In genomic region chr11:116624131-116624832, GRCm38 (mm10) we compare ENCODE assay signal across 8 mouse cellular contexts. TPM values are rescaled to one million over a fixed set of nuclear protein-coding genes. Genes with fewer than 3 reads are reported as not detected.
DNase-seq lines count a peak whose midpoint lies in the region; ATAC-seq lines count a peak whose summit lies in the region.

No protein-coding gene starts in this region.

- peak overlapping the region; percentile 77 for H3K27ac ChIP-seq in limb, embryonic 10.5 days
- no peak overlapping the region for H3K27ac ChIP-seq in midbrain, embryonic 11.5 days (ENCODE audit: low read depth, low read length)

- peak overlapping the region; percentile 82 for H3K4me2 ChIP-seq in midbrain, embryonic 11.5 days

- DNase-seq in CD4-positive helper T cell, adult 2 months (ENCODE audit: low read depth, low spot score), result peak; percentile 93
- DNase-seq in adipocyte (ENCODE audit: low spot score), result peak; percentile 81
- DNase-seq in heart, postnatal 14 days, result peak; percentile 86 to 88
- DNase-seq in limb, embryonic 10.5 days (ENCODE audit: low spot score), result peak; percentile 93
- DNase-seq in midbrain, embryonic 11.5 days (ENCODE audit: low spot score, missing footprints), result peak; percentile 97
- DNase-seq in spleen, postnatal 10 days (ENCODE audit: low spot score in 2 of 2), result peak; percentile 91 to 95
- DNase-seq in layer of hippocampus, postnatal 36 days, result no peak

- intact Hi-C loops in heart, postnatal 14 days (cut with DNase I), result no loop called here

- H3K4me3 ChIP-seq in limb, embryonic 10.5 days, result peak overlapping the region; percentile 78
- peak overlapping the region; percentile 57 for H3K4me3 ChIP-seq in midbrain, embryonic 11.5 days (ENCODE audit: low read depth, low read length)

- H3K9me3 ChIP-seq in limb, embryonic 10.5 days (replicated peaks), result no peaks in the 10 kb centered on the region
- H3K9me3 ChIP-seq in midbrain, embryonic 11.5 days (ENCODE audit: control insufficient read depth, low read length), result no peaks in the 10 kb centered on the region

- H3K9ac ChIP-seq in midbrain, embryonic 11.5 days (ENCODE audit: low read length), result peak overlapping the region; percentile 59

- H3K27me3 ChIP-seq in limb, embryonic 10.5 days (ENCODE audit: low read depth, poor library complexity, severe bottlenecking), result peaks cover 39% of the 10 kb centered on the region
- peaks cover 19% of the 10 kb centered on the region for H3K27me3 ChIP-seq in midbrain, embryonic 11.5 days (ENCODE audit: control insufficient read depth, insufficient read depth, low read length)

- peak; percentile 67 for ATAC-seq in erythroid progenitor cell, adult 5-6 weeks (replicated peaks; ENCODE audit: low FRiP score, poor library complexity, severe bottlenecking)
- peak; percentile 71 for ATAC-seq in midbrain, embryonic 11.5 days (ENCODE audit: low FRiP score)

- H3K36me3 ChIP-seq in limb, embryonic 10.5 days, result no peaks in the 10 kb centered on the region
- no peaks in the 10 kb centered on the region for H3K36me3 ChIP-seq in midbrain, embryonic 11.5 days (ENCODE audit: control insufficient read depth, insufficient read depth, low read length)

- peaks cover 58% of the 10 kb centered on the region for H3K4me1 ChIP-seq in limb, embryonic 10.5 days
- peaks cover 7% of the 10 kb centered on the region; the same call in 1 of the 2 replicates for H3K4me1 ChIP-seq in midbrain, embryonic 11.5 days (ENCODE audit: control insufficient read depth, insufficient read depth, low read length)

- 13% methylated on average over 42 of the region's 42 CpGs for WGBS in limb, embryonic 10.5 days
- 16% methylated on average over 30 of the region's 42 CpGs for whole genome bisulfite sequencing in midbrain, embryonic 11.5 days

RNA-seq across cellular contexts. Expression of gene Rhbdf2, which starts 2.5 kb away (rescaled TPM):
- 6.3 and 12.6 TPM in 2 replicates for total RNA-seq in erythroid progenitor cell, adult 5-6 weeks (2015; ENCODE audit: low replicate concordance)
- total RNA-seq in erythroid progenitor cell, adult 5-6 weeks (2017; ENCODE audit: low replicate concordance), result 5.9 and 11.5 TPM in 2 replicates
- total RNA-seq in heart, postnatal 14 days (2021), result 10 to 100 TPM; 15.1 to 15.3 TPM
- 4.4 and 5.2 TPM in 2 replicates for polyA plus RNA-seq in limb, embryonic 10.5 days (2016; fragmentation: Nextera tagmentation; extraction: Ambion mirVana)
- polyA plus RNA-seq in midbrain, embryonic 11.5 days (2014; fragmentation: Nextera tagmentation; extraction: Ambion mirVana), result 1.2 and 1.3 TPM in 2 replicates
- 1 to 10 TPM in 1 of 2 experiments, under 1 TPM in 1; 0.90 to 1.4 TPM for total RNA-seq in layer of hippocampus, postnatal 36 days (2021)

RNA-seq across cellular contexts. Expression of gene Prcd, which starts 29.1 kb away (rescaled TPM):
- not detected in 2 replicates for total RNA-seq in erythroid progenitor cell, adult 5-6 weeks (2015; ENCODE audit: low replicate concordance)
- total RNA-seq in erythroid progenitor cell, adult 5-6 weeks (2017; ENCODE audit: low replicate concordance), result not detected in 2 replicates
- total RNA-seq in heart, postnatal 14 days (2021), result 1 to 10 TPM; 1.4 to 1.9 TPM
- polyA plus RNA-seq in limb, embryonic 10.5 days (2016; fragmentation: Nextera tagmentation; extraction: Ambion mirVana), result 0.16 and 0.25 TPM in 2 replicates
- polyA plus RNA-seq in midbrain, embryonic 11.5 days (2014; fragmentation: Nextera tagmentation; extraction: Ambion mirVana), result 0.22 and 1.0 TPM in 2 replicates
- 1 to 10 TPM; 5.0 to 5.2 TPM for total RNA-seq in layer of hippocampus, postnatal 36 days (2021)

RNA-seq across cellular contexts. Expression of gene Cygb, which starts 29.8 kb away (rescaled TPM):
- not detected in 2 replicates for total RNA-seq in erythroid progenitor cell, adult 5-6 weeks (2015; ENCODE audit: low replicate concordance)
- not detected in 2 replicates for total RNA-seq in erythroid progenitor cell, adult 5-6 weeks (2017; ENCODE audit: low replicate concordance)
- 10 to 100 TPM; 50.4 to 57.4 TPM for total RNA-seq in heart, postnatal 14 days (2021)
- polyA plus RNA-seq in limb, embryonic 10.5 days (2016; fragmentation: Nextera tagmentation; extraction: Ambion mirVana), result 2.7 and 5.8 TPM in 2 replicates
- polyA plus RNA-seq in midbrain, embryonic 11.5 days (2014; fragmentation: Nextera tagmentation; extraction: Ambion mirVana), result 1.7 and 2.1 TPM in 2 replicates
- total RNA-seq in layer of hippocampus, postnatal 36 days (2021), result 10 to 100 TPM; 72.2 to 74.8 TPM

RNA-seq across cellular contexts. Expression of gene Aanat, which starts 38.0 kb away (rescaled TPM):
- total RNA-seq in erythroid progenitor cell, adult 5-6 weeks (2015; ENCODE audit: low replicate concordance), result not detected in 2 replicates
- not detected in 2 replicates for total RNA-seq in erythroid progenitor cell, adult 5-6 weeks (2017; ENCODE audit: low replicate concordance)
- not detected for total RNA-seq in heart, postnatal 14 days (2021)
- polyA plus RNA-seq in limb, embryonic 10.5 days (2016; fragmentation: Nextera tagmentation; extraction: Ambion mirVana), result not detected in 2 replicates
- not detected in 2 replicates for polyA plus RNA-seq in midbrain, embryonic 11.5 days (2014; fragmentation: Nextera tagmentation; extraction: Ambion mirVana)
- under 1 TPM; 0.33 to 0.77 TPM for total RNA-seq in layer of hippocampus, postnatal 36 days (2021)

RNA-seq across cellular contexts. Expression of gene Ube2o, which starts 43.0 kb away (rescaled TPM):
- 95.5 and 136 TPM in 2 replicates for total RNA-seq in erythroid progenitor cell, adult 5-6 weeks (2015; ENCODE audit: low replicate concordance)
- 126 and 150 TPM in 2 replicates for total RNA-seq in erythroid progenitor cell, adult 5-6 weeks (2017; ENCODE audit: low replicate concordance)
- total RNA-seq in heart, postnatal 14 days (2021), result 10 to 100 TPM; 43.3 to 49.2 TPM
- 12.7 and 16.4 TPM in 2 replicates for polyA plus RNA-seq in limb, embryonic 10.5 days (2016; fragmentation: Nextera tagmentation; extraction: Ambion mirVana)
- polyA plus RNA-seq in midbrain, embryonic 11.5 days (2014; fragmentation: Nextera tagmentation; extraction: Ambion mirVana), result 13.6 and 18.7 TPM in 2 replicates
- total RNA-seq in layer of hippocampus, postnatal 36 days (2021), result 10 to 100 TPM; 91.3 to 98.8 TPM

Comparison
In these comparisons a context has a peak if more than half of its experiments do, and no peak if none do; other contexts are left out.
1. DNase-seq: peak in CD4-positive helper T cell, adult 2 months (single experiment), adipocyte (single experiment), heart, postnatal 14 days (2 of 2), limb, embryonic 10.5 days (single experiment), midbrain, embryonic 11.5 days (single experiment) and spleen, postnatal 10 days (2 of 2); none in layer of hippocampus, postnatal 36 days (0 of 2).
2. RNA of gene Cygb, which starts 29.8 kb away (total RNA-seq): 72.2 to 74.8 TPM in layer of hippocampus, postnatal 36 days and 50.4 to 57.4 TPM in heart, postnatal 14 days; not detected in erythroid progenitor cell, adult 5-6 weeks; every median in the first group is over 10 times any median in the second.